Mouse (Mus musculus): ENCODE data around the gene Caln1. TPM values are rescaled to one million over a fixed set of nuclear protein-coding genes. Genes with fewer than 3 reads are reported as not detected.

Caln1 gene
- polyA plus RNA-seq, 2 experiments, result 0.91 to 1.3 TPM

- Histone ChIP-seq H3K27me3 (ENCODE audit: control insufficient read depth, insufficient read depth, low read length) (no peaks in the 10 kb centered on the region), H3K9me3 (ENCODE audit: control insufficient read depth, low read length) (no peaks in the 10 kb centered on the region), H3K36me3 (ENCODE audit: control insufficient read depth, insufficient read depth, low read length) (no peaks in the 10 kb centered on the region), H3K9ac (ENCODE audit: low read depth, low read length, severe bottlenecking) (no peak overlapping the region), H3K4me2 (replicated peaks; ENCODE audit: low read depth, low read length, severe bottlenecking) (no peak overlapping the region), H3K27ac (replicated peaks; ENCODE audit: low read depth, low read length) (no peak overlapping the region), H3K4me3 (replicated peaks; ENCODE audit: low read length) (no peak overlapping the region), H3K4me1 (ENCODE audit: control insufficient read depth, insufficient read depth, low read length) (no peaks in the 10 kb centered on the region)
- WGBS, result 72% methylated on average over 4 of the region's 4 CpGs
- TF ChIP-seq POLR2A (IDR thresholded peaks at IDR 0.05; ENCODE audit: borderline replicate concordance, extremely low read depth, insufficient read depth, insufficient read length), result no peak
- ATAC-seq (ENCODE audit: low FRiP score, low read depth) (no peak), DNase-seq (ENCODE audit: low spot score) (no peak)
Measured at GRCm38 (mm10) chr5:130702361-130702760, 333.1 kb downstream of the Caln1 start.

DNA sequence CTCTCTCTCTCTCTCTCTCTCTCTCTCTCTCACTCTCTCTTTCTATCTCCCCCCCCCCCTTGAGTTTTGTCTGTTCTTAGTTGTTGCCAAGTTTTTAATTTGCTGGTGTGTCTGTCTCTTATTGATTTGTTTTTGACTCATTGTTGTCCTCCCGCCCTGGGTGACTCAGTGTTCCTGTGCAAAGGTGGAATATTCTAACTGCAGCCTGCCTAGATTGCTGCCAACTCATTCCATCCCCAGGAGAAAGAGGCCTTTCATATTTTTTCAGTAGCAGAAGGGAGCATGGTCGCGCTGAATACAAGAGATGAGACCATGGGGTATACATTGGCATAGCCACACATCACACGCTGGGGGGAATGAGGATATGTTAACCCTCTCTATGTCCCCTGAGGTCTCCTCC is 335.6 kb downstream of the Caln1 start:
- no peak overlapping the region for H3K9ac ChIP-seq (ENCODE audit: low read depth, low read length, severe bottlenecking)
- H3K36me3 ChIP-seq (ENCODE audit: control insufficient read depth, insufficient read depth, low read length), result no peaks in the 10 kb centered on the region
- ATAC-seq (ENCODE audit: low FRiP score, low read depth) (no peak), DNase-seq (ENCODE audit: low spot score) (no peak)
- H3K4me3 ChIP-seq (replicated peaks; ENCODE audit: low read length), result no peak overlapping the region
- H3K27me3 ChIP-seq (ENCODE audit: control insufficient read depth, insufficient read depth, low read length), result no peaks in the 10 kb centered on the region
- 89% methylated on average over 4 of the region's 4 CpGs for WGBS
- no peaks in the 10 kb centered on the region for H3K9me3 ChIP-seq (ENCODE audit: control insufficient read depth, low read length)
- H3K27ac ChIP-seq (replicated peaks; ENCODE audit: low read depth, low read length), result no peak overlapping the region
- TF ChIP-seq POLR2A (IDR thresholded peaks at IDR 0.05; ENCODE audit: borderline replicate concordance, extremely low read depth, insufficient read depth, insufficient read length), result no peak
- no peaks in the 10 kb centered on the region for H3K4me1 ChIP-seq (ENCODE audit: control insufficient read depth, insufficient read depth, low read length)
- no peak overlapping the region for H3K4me2 ChIP-seq (replicated peaks; ENCODE audit: low read depth, low read length, severe bottlenecking)

- Histone ChIP-seq H3K4me1 (ENCODE audit: control insufficient read depth, insufficient read depth, low read length) (no peaks in the 10 kb centered on the region), H3K9me3 (ENCODE audit: control insufficient read depth, low read length) (no peaks in the 10 kb centered on the region), H3K4me3 (replicated peaks; ENCODE audit: low read length) (no peak overlapping the region), H3K36me3 (ENCODE audit: control insufficient read depth, insufficient read depth, low read length) (no peaks in the 10 kb centered on the region), H3K4me2 (replicated peaks; ENCODE audit: low read depth, low read length, severe bottlenecking) (no peak overlapping the region), H3K27ac (replicated peaks; ENCODE audit: low read depth, low read length) (no peak overlapping the region), H3K9ac (ENCODE audit: low read depth, low read length, severe bottlenecking) (no peak overlapping the region), H3K27me3 (ENCODE audit: control insufficient read depth, insufficient read depth, low read length) (no peaks in the 10 kb centered on the region)
- TF ChIP-seq POLR2A (IDR thresholded peaks at IDR 0.05; ENCODE audit: borderline replicate concordance, extremely low read depth, insufficient read depth, insufficient read length), result no peak
- no peak for ATAC-seq (ENCODE audit: low FRiP score, low read depth)
- DNase-seq (ENCODE audit: low spot score), result no peak
- 60% methylated on average over 6 of the region's 6 CpGs for WGBS
Measured at GRCm38 (mm10) chr5:130706202-130706855, 337.1 kb downstream of the Caln1 start.

- 81% methylated on average over 3 of the region's 3 CpGs for WGBS
- H3K27ac ChIP-seq (replicated peaks; ENCODE audit: low read depth, low read length), result no peak overlapping the region
- no peak for DNase-seq (ENCODE audit: low spot score)
Measured at GRCm38 (mm10) chr5:130707755-130708154, 338.5 kb downstream of the Caln1 start.

GRCm38 (mm10) chr5:130708616-130709015 is 339.4 kb downstream of the Caln1 start:
- DNase-seq (ENCODE audit: low spot score) (no peak), ATAC-seq (ENCODE audit: low FRiP score, low read depth) (no peak)
- Histone ChIP-seq H3K4me2 (replicated peaks; ENCODE audit: low read depth, low read length, severe bottlenecking) (no peak overlapping the region), H3K9ac (ENCODE audit: low read depth, low read length, severe bottlenecking) (no peak overlapping the region), H3K9me3 (ENCODE audit: control insufficient read depth, low read length) (no peaks in the 10 kb centered on the region), H3K4me1 (ENCODE audit: control insufficient read depth, insufficient read depth, low read length) (no peaks in the 10 kb centered on the region), H3K4me3 (replicated peaks; ENCODE audit: low read length) (no peak overlapping the region), H3K27me3 (ENCODE audit: control insufficient read depth, insufficient read depth, low read length) (no peaks in the 10 kb centered on the region), H3K36me3 (ENCODE audit: control insufficient read depth, insufficient read depth, low read length) (no peaks in the 10 kb centered on the region), H3K27ac (replicated peaks; ENCODE audit: low read depth, low read length) (no peak overlapping the region)
- no peak for TF ChIP-seq POLR2A (IDR thresholded peaks at IDR 0.05; ENCODE audit: borderline replicate concordance, extremely low read depth, insufficient read depth, insufficient read length)
- WGBS, result 50% methylated on average over 4 of the region's 4 CpGs

More at GRCm38 (mm10) chr5:130707755-130708154, 338.5 kb downstream of the Caln1 start:
- Histone ChIP-seq H3K9ac (ENCODE audit: low read depth, low read length, severe bottlenecking) (no peak overlapping the region), H3K36me3 (ENCODE audit: control insufficient read depth, insufficient read depth, low read length) (no peaks in the 10 kb centered on the region), H3K27me3 (ENCODE audit: control insufficient read depth, insufficient read depth, low read length) (no peaks in the 10 kb centered on the region), H3K4me3 (replicated peaks; ENCODE audit: low read length) (no peak overlapping the region), H3K4me1 (ENCODE audit: control insufficient read depth, insufficient read depth, low read length) (no peaks in the 10 kb centered on the region), H3K4me2 (replicated peaks; ENCODE audit: low read depth, low read length, severe bottlenecking) (no peak overlapping the region), H3K9me3 (ENCODE audit: control insufficient read depth, low read length) (no peaks in the 10 kb centered on the region)
- TF ChIP-seq POLR2A (IDR thresholded peaks at IDR 0.05; ENCODE audit: borderline replicate concordance, extremely low read depth, insufficient read depth, insufficient read length), result no peak
- no peak for ATAC-seq (ENCODE audit: low FRiP score, low read depth)

Measured in limb, embryonic 14.5 days (tissue).